Mouse (Mus musculus): Measurements from ENCODE around the gene Pten. TPM values are rescaled to one million over a fixed set of nuclear protein-coding genes. Genes with fewer than 3 reads are reported as not detected.
A peak's percentile ranks its signal among the peaks of the same experiment; 100 is the strongest.

The Pten gene
- total and polyA plus RNA-seq, 2 experiments from 2014 or later = 14.7 to 95.9 TPM

DNA sequence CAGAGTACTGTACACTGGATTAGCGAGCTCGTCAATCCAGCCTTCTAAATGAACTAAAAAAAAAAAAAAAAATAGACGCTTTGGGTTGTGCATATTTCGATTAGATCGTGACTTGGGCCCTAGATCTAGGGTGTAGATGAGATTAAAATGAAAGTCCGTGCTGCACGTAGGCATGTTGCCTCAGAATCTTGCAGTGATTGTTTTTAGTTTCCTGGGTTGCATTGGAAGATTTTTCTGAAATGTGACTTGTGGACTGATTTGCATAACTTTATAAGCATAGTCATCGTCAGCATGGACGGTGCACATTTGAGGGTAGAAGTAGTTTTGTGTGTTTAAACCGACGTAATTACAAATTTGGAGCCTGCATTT, 1.5 kb downstream of the Pten start:
- Histone ChIP-seq H3K9me3 (ENCODE audit: low read length) (no peaks in the 10 kb centered on the region), H3K36me3 (ENCODE audit: insufficient read depth, low read length) (no peaks in the 10 kb centered on the region), H3K4me2 (ENCODE audit: low read depth, low read length) (peak overlapping the region; percentile 96), H3K4me3 (ENCODE audit: low read length) (peak overlapping the region; percentile 98), H3K27me3 (ENCODE audit: insufficient read depth, low read length) (no peaks in the 10 kb centered on the region), H3K9ac (replicated peaks; ENCODE audit: low read length) (peak overlapping the region; percentile 98), H3K27ac (peak overlapping the region; percentile 99), H3K4me1 (ENCODE audit: insufficient read depth, low read length) (peaks cover 5% of the 10 kb centered on the region; the same call in 1 of the 2 replicates)
- TF ChIP-seq CTCF (IDR thresholded peaks at IDR 0.05; ENCODE audit: low read depth) = no peak
- ATAC-seq = no peak
- under 1% methylated on average over 11 of the region's 11 CpGs for WGBS
- no peak for DNase-seq (ENCODE audit: low spot score)

GRCm38 (mm10) chr19:32759357-32760024, 2.2 kb downstream of the Pten start:
- peak overlapping the region; percentile 96 for H3K4me2 ChIP-seq (ENCODE audit: low read depth, low read length)
- no peaks in the 10 kb centered on the region for H3K9me3 ChIP-seq (ENCODE audit: low read length)
- ATAC-seq (no peak), DNase-seq (ENCODE audit: low spot score) (no peak)
- H3K27me3 ChIP-seq (ENCODE audit: insufficient read depth, low read length) = no peaks in the 10 kb centered on the region
- H3K4me1 ChIP-seq (ENCODE audit: insufficient read depth, low read length) = peaks cover 5% of the 10 kb centered on the region; the same call in 1 of the 2 replicates
- no peaks in the 10 kb centered on the region for H3K36me3 ChIP-seq (ENCODE audit: insufficient read depth, low read length)
- peak overlapping the region; percentile 98 for H3K9ac ChIP-seq (replicated peaks; ENCODE audit: low read length)
- H3K4me3 ChIP-seq (ENCODE audit: low read length) = peak overlapping the region; percentile 98
- TF ChIP-seq CTCF (IDR thresholded peaks at IDR 0.05; ENCODE audit: low read depth) = no peak
- 2% methylated on average over 8 of the region's 8 CpGs for WGBS
- no peak overlapping the region for H3K27ac ChIP-seq

DNA sequence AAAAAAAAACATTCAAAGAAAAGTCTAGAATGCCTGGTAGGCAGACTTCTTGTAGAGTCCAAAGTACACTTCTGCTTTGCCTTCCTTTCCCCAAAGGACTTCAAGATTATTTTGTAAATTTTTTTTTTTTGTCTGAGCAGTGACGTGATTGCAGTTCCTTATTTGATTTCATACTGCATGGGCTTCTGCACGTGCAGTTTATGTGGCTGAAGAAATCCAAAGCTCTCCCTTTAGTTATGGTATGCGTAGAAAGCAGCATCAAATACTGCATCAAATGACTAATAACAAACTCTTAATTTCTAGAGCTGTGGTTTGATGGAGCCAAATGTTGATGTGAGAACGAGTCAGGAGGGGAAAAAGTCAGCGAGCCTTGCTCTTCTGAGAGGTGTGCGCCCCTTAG, 3.2 kb downstream of the Pten start:
- 15% methylated on average over 6 of the region's 6 CpGs for WGBS
- TF ChIP-seq CTCF (IDR thresholded peaks at IDR 0.05; ENCODE audit: low read depth) = no peak
- Histone ChIP-seq H3K4me1 (ENCODE audit: insufficient read depth, low read length) (no peaks in the 10 kb centered on the region; the same call in 1 of the 2 replicates), H3K27me3 (ENCODE audit: insufficient read depth, low read length) (no peaks in the 10 kb centered on the region), H3K27ac (no peak overlapping the region), H3K9me3 (ENCODE audit: low read length) (no peaks in the 10 kb centered on the region), H3K4me2 (ENCODE audit: low read depth, low read length) (peak overlapping the region; percentile 96), H3K36me3 (ENCODE audit: insufficient read depth, low read length) (no peaks in the 10 kb centered on the region), H3K4me3 (ENCODE audit: low read length) (peak overlapping the region; percentile 98), H3K9ac (replicated peaks; ENCODE audit: low read length) (0 out of 2 replicates have a peak overlapping the region, but pooled peaks have one; percentile 31)
- no peak for DNase-seq (ENCODE audit: low spot score)
- no peak for ATAC-seq

DNA sequence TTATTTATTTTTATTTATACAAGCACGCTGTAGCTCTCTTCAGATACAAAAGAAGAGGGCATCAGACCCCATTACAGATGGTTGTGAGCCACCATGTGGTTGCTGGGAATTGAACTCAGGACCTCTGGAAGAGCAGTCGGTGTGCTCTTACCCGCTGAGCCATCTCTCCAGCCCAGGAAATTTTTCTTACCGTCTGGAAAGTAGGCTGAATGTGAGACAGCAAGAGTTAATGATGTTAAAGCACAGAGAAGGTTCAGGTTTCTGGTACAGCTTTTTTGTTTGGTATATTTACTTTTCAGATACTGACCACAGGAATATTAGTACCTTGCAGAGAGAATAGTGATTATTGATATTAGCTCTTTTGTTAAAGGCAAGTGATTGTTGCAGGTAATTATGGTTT, 3.9 kb downstream of the Pten start:
- WGBS = 50% methylated on average over 4 of the region's 4 CpGs
- no peaks in the 10 kb centered on the region for H3K36me3 ChIP-seq (ENCODE audit: insufficient read depth, low read length)
- ATAC-seq = no peak
- no peak for DNase-seq (ENCODE audit: low spot score)
- H3K4me1 ChIP-seq (ENCODE audit: insufficient read depth, low read length) = no peaks in the 10 kb centered on the region; the same call in 1 of the 2 replicates
- no peaks in the 10 kb centered on the region for H3K27me3 ChIP-seq (ENCODE audit: insufficient read depth, low read length)
- H3K9ac ChIP-seq (replicated peaks; ENCODE audit: low read length) = no peak overlapping the region
- H3K9me3 ChIP-seq (ENCODE audit: low read length) = no peaks in the 10 kb centered on the region
- TF ChIP-seq CTCF (IDR thresholded peaks at IDR 0.05; ENCODE audit: low read depth) = no peak
- no peak overlapping the region for H3K27ac ChIP-seq
- H3K4me3 ChIP-seq (ENCODE audit: low read length) = peak overlapping the region; percentile 98
- peak overlapping the region; percentile 96 for H3K4me2 ChIP-seq (ENCODE audit: low read depth, low read length)

DNA sequence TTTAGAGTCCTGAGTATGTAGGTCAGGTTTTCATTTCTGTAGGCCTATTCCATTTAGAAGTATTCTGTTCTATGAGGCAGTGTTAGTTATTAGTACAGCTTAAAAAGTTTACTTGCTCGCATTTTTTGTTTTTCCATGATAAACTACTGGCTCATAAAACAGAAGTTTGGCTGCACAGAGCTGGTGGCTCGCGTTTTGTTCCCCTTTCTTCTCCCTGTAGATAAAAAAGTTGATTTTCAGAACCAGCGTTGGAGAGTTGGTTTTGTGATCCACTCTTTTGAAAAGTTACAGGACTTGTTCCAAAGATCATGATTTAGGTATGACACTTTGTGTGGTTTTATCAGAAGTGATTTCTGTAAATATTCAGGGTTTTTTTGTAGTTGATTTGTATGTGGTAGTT, 5.2 kb downstream of the Pten start:
- H3K27ac ChIP-seq = no peak overlapping the region
- H3K9ac ChIP-seq (replicated peaks; ENCODE audit: low read length) = no peak overlapping the region
- no peaks in the 10 kb centered on the region for H3K36me3 ChIP-seq (ENCODE audit: insufficient read depth, low read length)
- no peak for DNase-seq (ENCODE audit: low spot score)
- no peaks in the 10 kb centered on the region for H3K27me3 ChIP-seq (ENCODE audit: insufficient read depth, low read length)
- no peaks in the 10 kb centered on the region for H3K9me3 ChIP-seq (ENCODE audit: low read length)
- peak overlapping the region; percentile 8 for H3K4me2 ChIP-seq (ENCODE audit: low read depth, low read length)
- H3K4me1 ChIP-seq (ENCODE audit: insufficient read depth, low read length) = no peaks in the 10 kb centered on the region; the same call in 1 of the 2 replicates
- H3K4me3 ChIP-seq (ENCODE audit: low read length) = no peak overlapping the region
- no peak for ATAC-seq
- WGBS = 74% methylated on average over 4 of the region's 4 CpGs
- no peak for TF ChIP-seq CTCF (IDR thresholded peaks at IDR 0.05; ENCODE audit: low read depth)

DNA sequence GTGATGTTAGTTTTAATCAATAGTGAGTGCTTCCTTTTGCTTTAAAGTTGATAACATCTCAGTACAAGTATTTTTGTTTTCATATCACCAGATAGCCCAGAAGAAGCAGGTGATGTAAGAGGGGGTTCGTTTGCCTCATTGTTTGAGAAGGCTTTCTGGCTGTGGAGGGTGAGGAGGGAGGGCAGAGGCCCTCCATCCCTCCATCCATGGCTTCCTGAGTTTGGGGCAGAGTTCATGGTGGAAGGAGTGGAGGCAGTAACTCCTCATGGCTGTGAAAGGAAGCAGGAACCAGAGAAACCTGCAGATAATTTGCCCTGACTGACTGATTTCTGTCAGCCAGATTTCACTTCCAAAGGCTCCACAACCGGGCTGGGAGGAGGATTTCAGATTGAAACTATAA, 21.1 kb downstream of the Pten start:
- H3K9me3 ChIP-seq (ENCODE audit: low read length) = no peaks in the 10 kb centered on the region
- no peak overlapping the region for H3K4me3 ChIP-seq (ENCODE audit: low read length)
- H3K9ac ChIP-seq (replicated peaks; ENCODE audit: low read length) = no peak overlapping the region
- ATAC-seq = no peak
- H3K4me1 ChIP-seq (ENCODE audit: insufficient read depth, low read length) = no peaks in the 10 kb centered on the region
- no peak overlapping the region for H3K4me2 ChIP-seq (ENCODE audit: low read depth, low read length)
- no peaks in the 10 kb centered on the region for H3K36me3 ChIP-seq (ENCODE audit: insufficient read depth, low read length)
- WGBS = 42% methylated on average over 2 of the region's 2 CpGs
- H3K27me3 ChIP-seq (ENCODE audit: insufficient read depth, low read length) = no peaks in the 10 kb centered on the region
- DNase-seq (ENCODE audit: low spot score) = no peak
- no peak overlapping the region for H3K27ac ChIP-seq
- TF ChIP-seq CTCF (IDR thresholded peaks at IDR 0.05; ENCODE audit: low read depth) = no peak

DNA sequence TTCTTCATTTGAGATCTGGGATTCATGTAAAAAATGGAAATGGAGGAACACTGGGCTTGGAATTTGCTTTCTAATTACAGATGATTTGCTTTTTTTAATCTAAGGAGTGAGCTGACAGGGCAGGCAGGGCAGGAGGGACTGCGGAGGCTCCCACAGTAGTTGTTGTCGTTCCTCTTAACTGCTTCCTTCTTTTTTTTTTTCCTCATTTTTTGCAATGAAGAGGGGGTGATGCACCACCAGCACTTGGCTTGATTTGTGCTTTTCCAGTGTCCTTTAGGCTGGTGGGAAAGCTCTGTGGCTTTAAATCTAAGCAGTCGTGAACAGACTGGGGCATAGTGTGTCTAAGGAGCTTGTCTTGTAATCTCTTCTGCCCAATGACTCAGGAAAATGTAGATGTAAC, 21.8 kb downstream of the Pten start:
- no peak for ATAC-seq
- 61% methylated on average over 3 of the region's 3 CpGs for WGBS
- DNase-seq (ENCODE audit: low spot score) = no peak
- no peaks in the 10 kb centered on the region for H3K27me3 ChIP-seq (ENCODE audit: insufficient read depth, low read length)
- H3K4me2 ChIP-seq (ENCODE audit: low read depth, low read length) = no peak overlapping the region
- no peaks in the 10 kb centered on the region for H3K9me3 ChIP-seq (ENCODE audit: low read length)
- no peak for TF ChIP-seq CTCF (IDR thresholded peaks at IDR 0.05; ENCODE audit: low read depth)
- no peaks in the 10 kb centered on the region for H3K4me1 ChIP-seq (ENCODE audit: insufficient read depth, low read length)
- no peak overlapping the region for H3K9ac ChIP-seq (replicated peaks; ENCODE audit: low read length)
- no peak overlapping the region for H3K4me3 ChIP-seq (ENCODE audit: low read length)
- no peak overlapping the region for H3K27ac ChIP-seq
- H3K36me3 ChIP-seq (ENCODE audit: insufficient read depth, low read length) = no peaks in the 10 kb centered on the region

All from hindbrain, postnatal 0 days (tissue).